Mouse (Mus musculus): Measurements from ENCODE around the gene Mboat1. TPM values are rescaled to one million over a fixed set of nuclear protein-coding genes. Genes with fewer than 3 reads are reported as not detected.

Gene Mboat1
- polyA plus RNA-seq, 1 experiment = 4.6 TPM

DNA sequence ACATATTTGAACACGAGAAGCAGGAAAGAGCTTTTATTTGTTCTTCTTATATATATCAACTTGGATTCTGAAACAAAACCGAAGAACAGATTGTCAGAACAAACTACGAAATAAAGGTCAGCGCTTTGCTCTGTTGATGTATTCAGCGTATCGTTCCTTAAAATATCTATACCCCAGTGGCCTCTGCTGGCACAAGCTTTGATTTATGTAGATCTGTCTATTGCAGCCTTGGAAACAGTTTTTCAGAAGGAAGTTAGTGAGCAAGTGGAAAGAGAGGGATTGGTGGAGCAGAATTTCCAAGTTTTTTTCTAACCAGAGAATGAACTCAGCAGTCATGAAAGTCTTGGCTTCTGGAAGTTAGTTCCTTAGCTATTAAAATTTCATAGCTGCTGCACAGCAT is 103.1 kb downstream of the Mboat1 start:
- no peak overlapping the region for H3K4me3 ChIP-seq (ENCODE audit: low read depth, low read length)
- H3K27me3 ChIP-seq (ENCODE audit: control insufficient read depth, insufficient read depth, low read length) = no peaks in the 10 kb centered on the region
- no peak overlapping the region for H3K27ac ChIP-seq (ENCODE audit: insufficient read depth, low read depth, low read length)
- no peak for TF ChIP-seq POLR2A (IDR thresholded peaks at IDR 0.05; ENCODE audit: low read depth, low read length)
- no peak for TF ChIP-seq CTCF (IDR thresholded peaks at IDR 0.05; ENCODE audit: extremely low read depth, insufficient read length, insufficient replicate concordance, low read depth, low read length)
- no peaks in the 10 kb centered on the region for H3K4me1 ChIP-seq (ENCODE audit: control insufficient read depth, insufficient read depth, insufficient read length, low read length)
- H3K36me3 ChIP-seq (ENCODE audit: control insufficient read depth, insufficient read depth, low read length) = no peaks in the 10 kb centered on the region
- 87% methylated on average over 6 of the region's 6 CpGs for WGBS

DNA sequence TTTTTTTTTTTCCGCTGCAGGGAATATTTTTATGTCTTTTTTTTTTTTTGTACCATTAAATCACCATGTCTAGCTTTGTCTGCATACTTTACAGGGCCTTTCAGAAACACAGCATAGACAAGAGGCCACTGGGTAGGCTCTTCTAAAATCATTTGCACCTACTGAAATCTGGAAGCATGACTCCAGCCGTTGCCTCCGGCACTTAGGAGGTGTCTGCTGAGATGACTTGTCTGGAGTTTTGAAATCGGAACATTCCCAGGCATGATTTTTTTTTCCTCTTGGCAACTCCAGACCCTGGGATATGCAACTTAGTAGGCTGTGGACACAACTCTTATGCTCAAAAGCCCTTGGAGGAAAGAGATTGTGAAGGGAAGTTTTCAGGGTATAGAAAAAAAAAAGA is 109.3 kb downstream of the Mboat1 start:
- Histone ChIP-seq H3K4me1 (ENCODE audit: control insufficient read depth, insufficient read depth, insufficient read length, low read length) (no peaks in the 10 kb centered on the region), H3K27me3 (ENCODE audit: control insufficient read depth, insufficient read depth, low read length) (no peaks in the 10 kb centered on the region), H3K4me3 (ENCODE audit: low read depth, low read length) (no peak overlapping the region), H3K27ac (ENCODE audit: insufficient read depth, low read depth, low read length) (no peak overlapping the region), H3K36me3 (ENCODE audit: control insufficient read depth, insufficient read depth, low read length) (no peaks in the 10 kb centered on the region)
- TF ChIP-seq POLR2A (IDR thresholded peaks at IDR 0.05; ENCODE audit: low read depth, low read length) (no peak), CTCF (IDR thresholded peaks at IDR 0.05; ENCODE audit: extremely low read depth, insufficient read length, insufficient replicate concordance, low read depth, low read length) (no peak)
- WGBS = 87% methylated on average over 4 of the region's 4 CpGs

DNA sequence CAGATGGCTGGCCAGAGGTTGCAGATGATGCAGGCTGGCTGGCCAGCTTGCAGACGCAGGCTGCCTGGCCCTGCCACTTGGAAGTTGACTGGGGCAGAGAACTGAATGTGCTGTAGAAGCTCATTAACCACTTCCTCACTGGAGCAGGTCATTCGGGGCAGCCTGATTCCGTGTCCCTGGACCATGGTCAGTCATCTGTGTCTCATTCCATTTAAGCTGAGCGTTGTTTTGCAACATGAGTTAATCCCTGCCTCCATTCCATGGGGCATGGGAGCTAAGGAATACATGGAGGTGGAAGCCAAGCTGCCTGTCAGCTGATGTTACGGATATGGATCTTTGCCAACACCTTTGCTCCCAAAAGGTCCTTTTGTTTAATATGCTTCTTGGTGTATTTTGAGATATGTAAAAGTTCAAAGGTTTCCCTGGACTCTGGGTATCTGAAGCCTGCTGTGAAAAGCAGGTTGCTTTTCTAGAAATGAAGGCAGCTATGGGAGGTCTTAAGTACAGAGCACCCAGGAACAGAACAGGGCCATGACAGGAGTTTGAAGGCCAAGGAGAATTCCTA is 114.1 kb downstream of the Mboat1 start:
- H3K27me3 ChIP-seq (ENCODE audit: control insufficient read depth, insufficient read depth, low read length) = no peaks in the 10 kb centered on the region
- H3K4me3 ChIP-seq (ENCODE audit: low read depth, low read length) = no peak overlapping the region
- TF ChIP-seq POLR2A (IDR thresholded peaks at IDR 0.05; ENCODE audit: low read depth, low read length) (no peak), CTCF (IDR thresholded peaks at IDR 0.05; ENCODE audit: extremely low read depth, insufficient read length, insufficient replicate concordance, low read depth, low read length) (no peak)
- no peak overlapping the region for H3K27ac ChIP-seq (ENCODE audit: insufficient read depth, low read depth, low read length)
- H3K4me1 ChIP-seq (ENCODE audit: control insufficient read depth, insufficient read depth, insufficient read length, low read length) = no peaks in the 10 kb centered on the region
- 39% methylated on average over 5 of the region's 5 CpGs for WGBS
- H3K36me3 ChIP-seq (ENCODE audit: control insufficient read depth, insufficient read depth, low read length) = no peaks in the 10 kb centered on the region

DNA sequence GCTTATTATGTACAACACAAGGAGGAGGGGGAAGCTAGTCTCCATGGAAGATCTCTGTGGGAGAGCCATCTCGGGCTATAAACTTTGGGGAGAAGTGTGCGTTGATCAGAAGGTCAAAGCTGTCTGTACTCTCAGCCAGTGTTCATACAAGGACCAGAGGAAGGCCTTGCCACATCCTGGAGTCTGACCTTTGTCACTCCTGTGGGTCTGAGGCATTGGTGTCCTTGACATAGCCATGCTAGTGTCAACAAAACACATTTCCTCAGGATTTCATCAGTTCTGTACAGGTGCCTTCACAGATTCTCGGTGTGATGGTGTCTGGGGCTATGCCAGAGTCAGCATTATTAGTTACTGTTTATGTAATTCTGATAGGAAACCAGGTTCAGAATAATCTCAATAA is 115.1 kb downstream of the Mboat1 start:
- no peak overlapping the region for H3K4me3 ChIP-seq (ENCODE audit: low read depth, low read length)
- WGBS = 47% methylated on average over 3 of the region's 3 CpGs
- TF ChIP-seq POLR2A (IDR thresholded peaks at IDR 0.05; ENCODE audit: low read depth, low read length) = no peak
- no peak for TF ChIP-seq CTCF (IDR thresholded peaks at IDR 0.05; ENCODE audit: extremely low read depth, insufficient read length, insufficient replicate concordance, low read depth, low read length)
- H3K4me1 ChIP-seq (ENCODE audit: control insufficient read depth, insufficient read depth, insufficient read length, low read length) = no peaks in the 10 kb centered on the region
- no peaks in the 10 kb centered on the region for H3K27me3 ChIP-seq (ENCODE audit: control insufficient read depth, insufficient read depth, low read length)
- no peaks in the 10 kb centered on the region for H3K36me3 ChIP-seq (ENCODE audit: control insufficient read depth, insufficient read depth, low read length)
- no peak overlapping the region for H3K27ac ChIP-seq (ENCODE audit: insufficient read depth, low read depth, low read length)

DNA sequence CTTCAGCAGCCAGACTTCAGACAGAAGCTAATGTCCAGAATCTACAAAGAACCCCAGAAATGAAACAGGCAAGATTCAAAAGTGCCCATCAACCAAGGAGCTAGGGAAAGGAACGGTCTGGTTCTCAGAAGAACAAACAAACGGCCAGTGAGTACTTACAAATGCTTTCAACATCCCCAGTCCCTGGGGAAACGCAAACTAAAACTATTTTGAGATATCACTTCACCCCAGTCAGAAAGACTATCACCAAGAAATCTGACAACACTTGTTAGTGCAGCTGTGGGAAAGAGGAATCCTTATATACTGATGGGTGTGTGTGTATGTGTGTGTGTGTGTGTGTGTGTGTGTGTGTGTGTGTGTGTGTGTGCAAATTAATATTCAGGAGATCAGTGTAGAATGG is 116.4 kb downstream of the Mboat1 start:
- no peaks in the 10 kb centered on the region for H3K36me3 ChIP-seq (ENCODE audit: control insufficient read depth, insufficient read depth, low read length)
- no peak overlapping the region for H3K4me3 ChIP-seq (ENCODE audit: low read depth, low read length)
- no peaks in the 10 kb centered on the region for H3K4me1 ChIP-seq (ENCODE audit: control insufficient read depth, insufficient read depth, insufficient read length, low read length)
- no peak for TF ChIP-seq CTCF (IDR thresholded peaks at IDR 0.05; ENCODE audit: extremely low read depth, insufficient read length, insufficient replicate concordance, low read depth, low read length)
- no peak for TF ChIP-seq POLR2A (IDR thresholded peaks at IDR 0.05; ENCODE audit: low read depth, low read length)
- 32% methylated on average over 3 of the region's 3 CpGs for WGBS
- no peak overlapping the region for H3K27ac ChIP-seq (ENCODE audit: insufficient read depth, low read depth, low read length)
- no peaks in the 10 kb centered on the region for H3K27me3 ChIP-seq (ENCODE audit: control insufficient read depth, insufficient read depth, low read length)

DNA sequence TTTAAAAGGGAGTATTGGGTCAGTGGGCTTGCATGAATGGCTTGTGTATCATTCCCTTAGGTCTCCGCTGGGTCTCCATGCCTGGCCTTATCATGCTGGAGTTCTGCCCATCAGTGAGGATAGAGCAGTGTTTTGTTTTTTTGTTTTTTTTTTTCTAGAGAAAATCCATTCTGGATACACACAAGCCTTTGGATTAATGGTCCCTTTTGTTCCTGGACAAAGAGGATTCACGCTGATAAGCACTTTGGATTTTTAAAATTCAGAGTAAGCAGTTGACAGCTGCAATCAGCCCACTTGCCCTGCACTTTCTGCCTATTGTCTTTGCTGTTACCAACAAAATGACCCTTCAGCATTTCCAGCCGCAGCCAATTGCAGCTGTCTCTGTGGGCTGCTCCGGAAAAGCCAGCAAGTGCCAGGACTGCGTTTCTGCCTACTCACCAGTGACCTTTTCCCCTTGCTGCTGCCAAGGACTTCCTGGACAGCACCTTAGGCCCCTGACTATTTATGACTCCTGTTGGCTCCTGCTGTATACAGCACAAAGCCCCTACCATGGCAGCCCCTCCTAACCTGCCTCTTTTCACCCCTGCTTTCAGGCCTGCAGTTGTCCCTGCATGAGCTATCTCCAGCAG is 117.5 kb downstream of the Mboat1 start:
- WGBS = 43% methylated on average over 5 of the region's 5 CpGs
- Histone ChIP-seq H3K27me3 (ENCODE audit: control insufficient read depth, insufficient read depth, low read length) (no peaks in the 10 kb centered on the region), H3K36me3 (ENCODE audit: control insufficient read depth, insufficient read depth, low read length) (no peaks in the 10 kb centered on the region), H3K4me3 (ENCODE audit: low read depth, low read length) (no peak overlapping the region), H3K4me1 (ENCODE audit: control insufficient read depth, insufficient read depth, insufficient read length, low read length) (no peaks in the 10 kb centered on the region), H3K27ac (ENCODE audit: insufficient read depth, low read depth, low read length) (no peak overlapping the region)
- TF ChIP-seq CTCF (IDR thresholded peaks at IDR 0.05; ENCODE audit: extremely low read depth, insufficient read length, insufficient replicate concordance, low read depth, low read length) = no peak
- no peak for TF ChIP-seq POLR2A (IDR thresholded peaks at IDR 0.05; ENCODE audit: low read depth, low read length)

DNA sequence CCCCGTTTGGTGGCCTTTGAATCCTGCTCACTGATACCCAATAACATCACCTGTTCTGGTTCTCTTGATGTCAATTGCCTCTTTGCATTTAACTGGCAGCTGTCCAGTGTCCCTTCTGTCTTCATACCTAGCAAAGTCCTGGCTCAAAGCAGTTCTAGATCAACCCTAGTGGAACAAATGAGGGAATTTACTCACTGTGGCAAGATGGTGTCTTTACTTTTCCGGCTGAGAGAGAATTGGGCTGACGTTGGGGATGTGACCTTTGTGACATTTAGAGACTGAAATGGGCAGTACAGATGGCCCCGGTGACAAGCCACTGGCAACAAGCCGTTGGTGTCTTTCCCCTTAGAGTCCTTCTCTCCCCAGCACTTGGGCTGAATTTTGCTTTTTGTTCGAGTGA is 118.1 kb downstream of the Mboat1 start:
- TF ChIP-seq POLR2A (IDR thresholded peaks at IDR 0.05; ENCODE audit: low read depth, low read length) (no peak), CTCF (IDR thresholded peaks at IDR 0.05; ENCODE audit: extremely low read depth, insufficient read length, insufficient replicate concordance, low read depth, low read length) (no peak)
- Histone ChIP-seq H3K27ac (ENCODE audit: insufficient read depth, low read depth, low read length) (no peak overlapping the region), H3K36me3 (ENCODE audit: control insufficient read depth, insufficient read depth, low read length) (no peaks in the 10 kb centered on the region), H3K4me3 (ENCODE audit: low read depth, low read length) (no peak overlapping the region), H3K4me1 (ENCODE audit: control insufficient read depth, insufficient read depth, insufficient read length, low read length) (no peaks in the 10 kb centered on the region), H3K27me3 (ENCODE audit: control insufficient read depth, insufficient read depth, low read length) (no peaks in the 10 kb centered on the region)
- 70% methylated on average over 6 of the region's 6 CpGs for WGBS
